Mouse (Mus musculus) midbrain, embryonic 11.5 days (tissue): ENCODE results near the gene Zc3h7a. TPM values are rescaled to one million over a fixed set of nuclear protein-coding genes. Genes with fewer than 3 reads are reported as not detected.

Source experiments
- ATAC-seq: fragments of 200-750 bp; cut with Nextera tagmentation; 2 replicates; pipeline ENCODE4 v1.8.0; 2017; ENCODE audit warnings: moderate TSS enrichment, moderate library complexity; ENCODE audit not compliant: low FRiP score
- DNase-seq: peaks from one replicate; pipeline ENCODE4 v3.0.0; 2015; ENCODE audit warnings: low spot score; ENCODE audit errors: missing footprints
- H3K27ac ChIP-seq: fragments of 300-500 bp; sonication (generic); 2 replicates; pipeline ENCODE4 v1.5.1; 2014; ENCODE audit warnings: low read depth, low read length
- H3K27me3 ChIP-seq: fragments of 300-500 bp; sonication (generic); 2 replicates; pipeline ENCODE4 v1.6.1; 2014; ENCODE audit warnings: mild to moderate bottlenecking, low read length, moderate library complexity, mixed read lengths; ENCODE audit not compliant: control insufficient read depth, insufficient read depth
- H3K36me3 ChIP-seq: fragments of 300-500 bp; sonication (generic); 2 replicates; pipeline ENCODE4 v1.6.1; 2014; ENCODE audit warnings: mild to moderate bottlenecking, low read length, moderate library complexity, mixed read lengths; ENCODE audit not compliant: control insufficient read depth, insufficient read depth
- H3K4me1 ChIP-seq: fragments of 300-500 bp; sonication (generic); 2 replicates; pipeline ENCODE4 v1.6.1; 2014; ENCODE audit warnings: low read length; ENCODE audit not compliant: control insufficient read depth, insufficient read depth
- H3K4me2 ChIP-seq: fragments of 300-500 bp; sonication (generic); 2 replicates; pipeline ENCODE4 v1.6.1; 2014; ENCODE audit warnings: mild to moderate bottlenecking, moderate library complexity
- H3K4me3 ChIP-seq: fragments of 300-500 bp; sonication (generic); 2 replicates; pipeline ENCODE4 v1.5.1; 2014; ENCODE audit warnings: low read depth, low read length
- H3K9ac ChIP-seq: fragments of 300-500 bp; sonication (generic); 2 replicates; pipeline ENCODE4 v1.6.1; 2014; ENCODE audit warnings: low read length
- H3K9me3 ChIP-seq: fragments of 300-500 bp; sonication (generic); 2 replicates; pipeline ENCODE4 v1.6.1; 2016; ENCODE audit warnings: low read length; ENCODE audit not compliant: control insufficient read depth
- WGBS: fragments of 180-500 bp; shearing (Covaris S2); extraction: QIAGEN DNeasy Blood & Tissue Kit; methylation state at CpG from one replicate; pipeline ENCODE4 v1.1.7; 2014; 5-methylcytosine and 5-hydroxymethylcytosine counted together
- polyA plus RNA-seq: library from polyadenylated mRNA; unstranded; fragments of >200 nt; fragmentation: Nextera tagmentation; extraction: Ambion mirVana; gene quantifications from 2 replicates; pipeline ENCODE4 v1.2.1, GENCODE M21; 2014

Gene Zc3h7a
- polyA plus RNA-seq, 1 experiment from 2014 or later = 82.2 TPM

- Histone ChIP-seq H3K36me3 (peaks cover 4% of the 10 kb centered on the region; the same call in 1 of the 2 replicates), H3K27me3 (no peaks in the 10 kb centered on the region), H3K4me3 (no peak overlapping the region), H3K9me3 (no peaks in the 10 kb centered on the region), H3K9ac (no peak overlapping the region), H3K4me1 (no peaks in the 10 kb centered on the region), H3K4me2 (no peak overlapping the region), H3K27ac (no peak overlapping the region)
- WGBS = 86% methylated on average over 2 of the region's 2 CpGs
- ATAC-seq = no peak
- no peak for DNase-seq
Measured at GRCm38 (mm10) chr16:11125371-11125770, 50.8 kb downstream of the Zc3h7a start.

DNA sequence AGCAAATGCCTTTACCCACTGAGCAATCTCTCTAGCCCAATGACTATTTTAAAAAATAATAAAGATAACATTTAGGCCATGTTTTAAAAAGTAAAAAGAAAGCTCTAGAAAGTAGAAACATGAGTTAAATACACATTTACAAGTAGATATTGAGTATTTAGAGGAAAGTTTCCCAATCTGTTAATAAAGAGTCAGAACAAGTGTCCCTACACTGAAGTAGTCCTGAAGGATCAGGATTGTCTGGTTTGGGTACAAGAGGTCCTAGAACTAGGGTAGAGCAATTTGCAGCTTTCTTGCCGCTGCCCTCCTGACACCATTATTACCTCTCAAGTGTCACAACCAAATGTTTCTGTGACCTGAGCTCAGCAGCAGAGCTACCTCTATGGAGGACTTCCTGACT, 52.1 kb downstream of the Zc3h7a start:
- Histone ChIP-seq H3K4me3 (no peak overlapping the region), H3K9ac (no peak overlapping the region), H3K36me3 (peaks cover 4% of the 10 kb centered on the region; the same call in 1 of the 2 replicates), H3K27me3 (no peaks in the 10 kb centered on the region), H3K4me2 (no peak overlapping the region), H3K4me1 (no peaks in the 10 kb centered on the region), H3K27ac (no peak overlapping the region), H3K9me3 (no peaks in the 10 kb centered on the region)
- DNase-seq (no peak), ATAC-seq (no peak)
- 89% methylated on average over 1 of the region's 1 CpGs for WGBS

- peaks cover 4% of the 10 kb centered on the region; the same call in 1 of the 2 replicates for H3K36me3 ChIP-seq
- H3K4me2 ChIP-seq = no peak overlapping the region
- DNase-seq = no peak
- H3K9ac ChIP-seq = no peak overlapping the region
- no peak overlapping the region for H3K4me3 ChIP-seq
- H3K27me3 ChIP-seq = no peaks in the 10 kb centered on the region
- H3K4me1 ChIP-seq = no peaks in the 10 kb centered on the region
- H3K9me3 ChIP-seq = no peaks in the 10 kb centered on the region
- no peak overlapping the region for H3K27ac ChIP-seq
- ATAC-seq = no peak
- WGBS = 98% methylated on average over 2 of the region's 2 CpGs
Measured at GRCm38 (mm10) chr16:11122625-11123024, 53.6 kb downstream of the Zc3h7a start.

DNA sequence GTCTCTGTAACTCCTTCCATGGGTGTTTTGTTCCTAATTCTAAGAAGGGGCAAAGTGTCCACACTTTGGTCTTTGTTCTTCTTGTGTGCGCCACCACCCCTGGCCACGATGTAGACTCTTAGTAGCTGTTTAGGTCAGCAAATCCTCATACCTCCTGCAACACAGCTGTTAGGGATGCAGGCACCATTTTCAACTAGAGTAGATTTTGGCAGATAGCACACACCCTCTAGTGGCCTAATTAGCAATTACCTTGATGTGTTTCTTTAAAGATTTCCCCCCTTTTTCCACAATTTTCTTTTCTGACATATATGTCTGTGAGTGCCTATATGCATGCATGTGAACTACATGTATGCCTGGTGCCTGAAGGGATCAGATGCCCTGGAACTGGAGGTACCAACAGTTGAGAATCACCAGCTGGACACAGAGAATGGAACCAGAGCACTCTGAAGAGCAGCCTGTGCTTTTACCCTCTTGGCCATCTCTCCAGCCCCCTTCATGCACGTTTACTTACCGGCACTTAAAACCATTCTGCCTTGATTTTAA, 66.9 kb downstream of the Zc3h7a start:
- Histone ChIP-seq H3K4me1 (no peaks in the 10 kb centered on the region), H3K4me3 (no peak overlapping the region), H3K9me3 (no peaks in the 10 kb centered on the region), H3K27ac (no peak overlapping the region), H3K27me3 (no peaks in the 10 kb centered on the region), H3K36me3 (no peaks in the 10 kb centered on the region; the same call in 1 of the 2 replicates), H3K9ac (no peak overlapping the region), H3K4me2 (no peak overlapping the region)
- ATAC-seq = no peak
- WGBS = 78% methylated on average over 4 of the region's 4 CpGs
- DNase-seq = peak; percentile 91

DNA sequence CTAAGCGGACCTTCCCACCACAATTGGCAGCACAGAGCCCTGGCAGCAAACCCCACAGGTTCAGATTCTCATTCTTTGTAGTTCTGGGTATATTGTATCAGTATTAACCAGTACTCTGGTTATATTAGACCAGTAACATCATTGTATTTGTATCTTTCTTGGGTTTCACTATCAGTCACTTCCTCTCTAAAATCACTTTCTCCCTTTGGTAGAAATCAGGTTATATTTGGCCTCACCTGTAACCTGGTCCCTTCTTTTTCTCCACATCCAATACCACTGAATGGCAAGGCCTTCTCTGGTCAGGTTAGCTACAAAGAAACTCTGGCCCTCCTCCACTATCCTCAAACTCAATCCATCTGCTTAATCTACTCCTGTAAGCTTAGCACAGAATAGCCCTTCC, 71.3 kb downstream of the Zc3h7a start:
- DNase-seq (no peak), ATAC-seq (no peak)
- Histone ChIP-seq H3K9ac (no peak overlapping the region), H3K36me3 (no peaks in the 10 kb centered on the region), H3K9me3 (no peaks in the 10 kb centered on the region), H3K4me1 (no peaks in the 10 kb centered on the region), H3K4me2 (no peak overlapping the region), H3K4me3 (no peak overlapping the region), H3K27me3 (no peaks in the 10 kb centered on the region), H3K27ac (no peak overlapping the region)
- 83% methylated on average over 1 of the region's 1 CpGs for WGBS

GRCm38 (mm10) chr16:11097301-11097700, 78.9 kb downstream of the Zc3h7a start:
- H3K4me2 ChIP-seq = no peak overlapping the region
- H3K4me1 ChIP-seq = no peaks in the 10 kb centered on the region
- H3K27ac ChIP-seq = no peak overlapping the region
- no peak overlapping the region for H3K4me3 ChIP-seq
- ATAC-seq (no peak), DNase-seq (no peak)
- no peaks in the 10 kb centered on the region for H3K36me3 ChIP-seq
- 86% methylated on average over 3 of the region's 3 CpGs for WGBS
- no peak overlapping the region for H3K9ac ChIP-seq
- H3K27me3 ChIP-seq = no peaks in the 10 kb centered on the region
- no peaks in the 10 kb centered on the region for H3K9me3 ChIP-seq

- no peaks in the 10 kb centered on the region for H3K9me3 ChIP-seq
- ATAC-seq (no peak), DNase-seq (no peak)
- peaks cover 2% of the 10 kb centered on the region for H3K36me3 ChIP-seq
- H3K4me3 ChIP-seq = no peak overlapping the region
- H3K9ac ChIP-seq = no peak overlapping the region
- no peak overlapping the region for H3K4me2 ChIP-seq
- no peaks in the 10 kb centered on the region for H3K27me3 ChIP-seq
- 93% methylated on average over 13 of the region's 13 CpGs for WGBS
- H3K27ac ChIP-seq = no peak overlapping the region
- H3K4me1 ChIP-seq = no peaks in the 10 kb centered on the region
Measured at GRCm38 (mm10) chr16:11093717-11094386, 82.3 kb downstream of the Zc3h7a start.

- Histone ChIP-seq H3K9ac (no peak overlapping the region), H3K4me3 (no peak overlapping the region), H3K4me1 (no peaks in the 10 kb centered on the region), H3K9me3 (no peaks in the 10 kb centered on the region), H3K27ac (no peak overlapping the region), H3K4me2 (no peak overlapping the region), H3K27me3 (no peaks in the 10 kb centered on the region), H3K36me3 (peaks cover 9% of the 10 kb centered on the region)
- DNase-seq (no peak), ATAC-seq (no peak)
- 96% methylated on average over 3 of the region's 3 CpGs for WGBS
Measured at GRCm38 (mm10) chr16:11092523-11092922, 83.7 kb downstream of the Zc3h7a start.

GRCm38 (mm10) chr16:11092061-11092460, 84.1 kb downstream of the Zc3h7a start:
- 76% methylated on average over 4 of the region's 4 CpGs for WGBS
- H3K4me2 ChIP-seq = no peak overlapping the region

More at GRCm38 (mm10) chr16:11092061-11092460, 84.1 kb downstream of the Zc3h7a start:
- no peak overlapping the region for H3K9ac ChIP-seq
- H3K27ac ChIP-seq = no peak overlapping the region
- ATAC-seq (no peak), DNase-seq (no peak)
- no peaks in the 10 kb centered on the region for H3K9me3 ChIP-seq
- H3K27me3 ChIP-seq = no peaks in the 10 kb centered on the region
- no peaks in the 10 kb centered on the region for H3K4me1 ChIP-seq
- H3K4me3 ChIP-seq = no peak overlapping the region
- peaks cover 9% of the 10 kb centered on the region for H3K36me3 ChIP-seq
